Mouse (Mus musculus) heart, postnatal 0 days (tissue): ENCODE results near the gene Mark2.

Source experiments
- CTCF ChIP-seq: IDR thresholded peaks from 2 replicates; pipeline ENCODE4 v1.5.1; 2016; ENCODE audit warnings: antibody characterized with exemption, control low read depth, low read depth
- EP300 ChIP-seq: IDR thresholded peaks from 2 replicates; pipeline ENCODE4 v1.6.1; 2016; ENCODE audit warnings: antibody characterized with exemption, low read depth

- no peak for TF ChIP-seq CTCF
- no peak for TF ChIP-seq EP300
Measured at GRCm38 (mm10) chr19:7295071-7295658, 46.5 kb downstream of the Mark2 start.
